Mouse (Mus musculus): ENCODE results near the gene Rpl37.

DNA sequence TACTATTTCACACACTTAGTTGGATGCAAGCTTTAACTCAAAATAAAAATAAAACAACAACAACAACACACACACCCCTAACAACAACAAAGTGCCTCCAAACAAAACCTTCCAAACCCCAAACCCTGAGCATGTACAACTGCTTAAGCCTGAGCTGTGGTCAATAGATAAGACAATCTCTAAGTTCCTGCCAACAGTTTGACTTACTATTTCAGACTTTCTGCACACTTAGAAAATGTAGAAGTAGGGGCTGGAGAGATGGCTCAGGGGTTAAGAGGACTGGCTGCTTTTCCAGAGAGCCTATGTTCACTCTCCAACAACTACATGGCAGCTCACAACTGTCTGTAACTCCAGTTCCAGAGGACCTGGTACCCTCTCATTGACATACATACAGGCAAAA lies 23.9 kb downstream of the Rpl37 start:
- TF ChIP-seq POLR2A (IDR thresholded peaks at IDR 0.05; ENCODE audit: borderline replicate concordance, insufficient read depth, low read length) (no peak), CTCF (IDR thresholded peaks at IDR 0.05; ENCODE audit: borderline replicate concordance, insufficient read depth, low read depth, low read length) (no peak)

Data from cerebellum, adult 2 months (tissue).